Mouse (Mus musculus) thymus, postnatal 0 days (tissue): ENCODE measurements around the gene Zfp275. TPM values are rescaled to one million over a fixed set of nuclear protein-coding genes. Genes with fewer than 3 reads are reported as not detected.

Experiments
- polyA plus RNA-seq: library from polyadenylated mRNA; unstranded; fragments of >200 nt; fragmentation: Nextera tagmentation; extraction: Ambion mirVana; gene quantifications from 2 replicates; pipeline ENCODE4 v1.2.1, GENCODE M21; 2015

Zfp275 gene
- polyA plus RNA-seq, 1 experiment from 2014 or later, result 5.7 TPM

Other genes with a start within 250 kb of the Zfp275 start
- gene Xlr3a, start 245.5 kb upstream of the Zfp275 start, polyA plus RNA-seq, result 1.2 and 2.2 TPM in 2 replicates
- 0.18 TPM in 1 of 2 replicates, not detected in the other for gene Gm14685, start 225.6 kb upstream of the Zfp275 start, polyA plus RNA-seq
- 0.10 and 0.23 TPM in 2 replicates for gene Xlr5b, start 193.8 kb upstream of the Zfp275 start, polyA plus RNA-seq
- gene DXBay18, start 193.2 kb upstream of the Zfp275 start, polyA plus RNA-seq, result 0.23 and 0.29 TPM in 2 replicates
- gene Spin2d, start 165.6 kb upstream of the Zfp275 start, polyA plus RNA-seq, result not detected in 2 replicates
- gene Xlr3b, start 150.4 kb upstream of the Zfp275 start, polyA plus RNA-seq, result 0.44 and 4.8 TPM in 2 replicates
- gene Xlr4b, start 128.3 kb upstream of the Zfp275 start, polyA plus RNA-seq, result 60.8 and 71.0 TPM in 2 replicates
- 19.1 and 20.4 TPM in 2 replicates for gene F8a, start 114.3 kb upstream of the Zfp275 start, polyA plus RNA-seq
- gene Xlr4c, start 99.5 kb upstream of the Zfp275 start, polyA plus RNA-seq, result 24.2 and 36.5 TPM in 2 replicates
- not detected in 2 replicates for gene Xlr3c, start 77.2 kb upstream of the Zfp275 start, polyA plus RNA-seq
- gene Xlr5a, start 49.6 kb upstream of the Zfp275 start, polyA plus RNA-seq, result 0.18 TPM in 1 of 2 replicates, not detected in the other
- 0.10 TPM in 1 of 2 replicates, not detected in the other for gene Xlr5c, start 49.6 kb upstream of the Zfp275 start, polyA plus RNA-seq
- gene Gm45015, start 5.8 kb upstream of the Zfp275 start, polyA plus RNA-seq, result not detected in 2 replicates
- not detected in 2 replicates for gene Gm18336, start 56.1 kb downstream of the Zfp275 start, polyA plus RNA-seq
- not detected in 2 replicates for gene Zfp92, start 68.5 kb downstream of the Zfp275 start, polyA plus RNA-seq
- 0.50 and 0.77 TPM in 2 replicates for gene Trex2, start 92.7 kb downstream of the Zfp275 start, polyA plus RNA-seq
- gene Haus7, start 116.4 kb downstream of the Zfp275 start, polyA plus RNA-seq, result 44.7 and 46.3 TPM in 2 replicates
- gene Bgn, start 141.0 kb downstream of the Zfp275 start, polyA plus RNA-seq, result 9.5 and 12.5 TPM in 2 replicates
- 0.03 TPM in 1 of 2 replicates, not detected in the other for gene Atp2b3, start 160.5 kb downstream of the Zfp275 start, polyA plus RNA-seq